In the genomic region with DNA sequence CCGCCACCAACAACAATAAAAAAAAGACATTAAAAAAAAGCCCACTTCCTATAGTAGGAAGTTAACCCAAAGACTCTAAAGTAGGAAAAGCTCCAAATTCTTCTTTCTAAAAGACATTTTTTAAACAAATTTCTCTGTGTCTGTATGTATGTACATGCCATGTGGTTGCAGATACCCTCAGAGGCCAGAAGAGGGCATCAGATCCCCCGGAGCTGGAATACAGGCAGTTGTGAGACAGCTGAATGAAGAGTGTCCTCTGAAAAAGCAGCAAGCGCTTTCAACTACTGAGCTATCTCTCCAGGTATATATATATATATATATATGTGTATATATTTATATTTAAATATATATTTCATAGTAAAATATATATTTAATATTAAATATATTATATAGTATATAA, we compare ENCODE assay signal across 15 mouse cellular contexts. TPM values are rescaled to one million over a fixed set of nuclear protein-coding genes. Genes with fewer than 3 reads are reported as not detected.
A peak's percentile ranks its signal among the peaks of the same experiment; 100 is the strongest.
DNase-seq lines count a peak whose midpoint lies in the region; ATAC-seq and TF ChIP-seq lines count a peak whose summit lies in the region.
"Had no signal": no experiment of that assay in that cellular context is flagged by ENCODE, and none has a peak within 500 bp of the region (broad histone marks: within the 10 kb centered on the region; RNA-seq: fewer than 3 reads in every experiment).

No protein-coding gene starts in this region.

- TF ChIP-seq CTCF in intestine, postnatal 0 days (IDR thresholded peaks at IDR 0.05; ENCODE audit: low read depth): peak; percentile 37
- peak; percentile 38; the same call in 1 of the 2 replicates for TF ChIP-seq CTCF in brain, embryonic 14.5 days (IDR thresholded peaks at IDR 0.05; ENCODE audit: borderline replicate concordance, extremely low read depth, insufficient read depth, insufficient read length)

- no peak for TF ChIP-seq POLR2A in brain, embryonic 14.5 days (IDR thresholded peaks at IDR 0.05; ENCODE audit: borderline replicate concordance, extremely low read depth, insufficient read depth, insufficient read length, poor library complexity, severe bottlenecking)

- no peak for ATAC-seq in intestine, postnatal 0 days
- no peak for ATAC-seq in intestine, embryonic 16.5 days

- H3K27me3 ChIP-seq in intestine, postnatal 0 days (replicated peaks; ENCODE audit: control insufficient read depth, insufficient read depth, low read length): no peaks in the 10 kb centered on the region
- no peaks in the 10 kb centered on the region for H3K27me3 ChIP-seq in intestine, embryonic 16.5 days (replicated peaks; ENCODE audit: control insufficient read depth, insufficient read depth, low read length)

- no peaks in the 10 kb centered on the region for H3K36me3 ChIP-seq in intestine, postnatal 0 days (ENCODE audit: control insufficient read depth, insufficient read depth)
- H3K36me3 ChIP-seq in intestine, embryonic 16.5 days (ENCODE audit: control insufficient read depth, insufficient read depth, low read length): no peaks in the 10 kb centered on the region
- H3K36me3 ChIP-seq: limb, embryonic 12.5 days had no signal

- no peak overlapping the region for H3K27ac ChIP-seq in intestine, postnatal 0 days (ENCODE audit: low read depth, low read length)
- H3K27ac ChIP-seq in intestine, embryonic 16.5 days (ENCODE audit: low read length): no peak overlapping the region
- H3K27ac ChIP-seq: gastrocnemius, adult 2 months; limb, embryonic 12.5 days had no signal

- WGBS in intestine, postnatal 0 days: 94% methylated on average over 3 of the region's 3 CpGs
- 88% methylated on average over 3 of the region's 3 CpGs for WGBS in intestine, embryonic 16.5 days

- H3K4me3 ChIP-seq in intestine, postnatal 0 days (ENCODE audit: low read depth, low read length): no peak overlapping the region
- H3K4me3 ChIP-seq in intestine, embryonic 16.5 days (ENCODE audit: low read length): no peak overlapping the region
- H3K4me3 ChIP-seq: gastrocnemius, adult 2 months; limb, embryonic 12.5 days had no signal

- H3K9me3 ChIP-seq in intestine, postnatal 0 days (ENCODE audit: control insufficient read depth): no peaks in the 10 kb centered on the region
- H3K9me3 ChIP-seq in intestine, embryonic 16.5 days (ENCODE audit: control insufficient read depth, low read length): no peaks in the 10 kb centered on the region
- H3K9me3 ChIP-seq: limb, embryonic 12.5 days had no signal

- H3K4me1 ChIP-seq in intestine, postnatal 0 days (replicated peaks; ENCODE audit: control insufficient read depth, insufficient read depth, low read length): no peaks in the 10 kb centered on the region
- 0 out of 2 replicates have a peak, but pooled peaks cover 4% of the 10 kb centered on the region for H3K4me1 ChIP-seq in intestine, embryonic 16.5 days (ENCODE audit: control insufficient read depth, insufficient read depth, low read length)

- peak; percentile 18 for DNase-seq in thymus, postnatal 0 days (ENCODE audit: low spot score)
- DNase-seq in thymus, postnatal 36 days: no peak
- DNase-seq in brain, embryonic 14.5 days (ENCODE audit: low read depth): no peak
- DNase-seq in kidney, adult 8-10 months: no peak
- no peak for DNase-seq in urinary bladder, postnatal 14 days (ENCODE audit: low spot score)
- no peak for DNase-seq in heart, adult 9 months (ENCODE audit: low spot score in 2 of 2)
- DNase-seq: adrenal gland, postnatal 36 days; cerebellum, postnatal 25 days; gastrocnemius, adult 2 months; kidney, adult 18-20 months; thymus, adult 18-20 months had no signal

- H3K4me2 ChIP-seq in intestine, postnatal 0 days (replicated peaks; ENCODE audit: low read depth): no peak overlapping the region
- H3K4me2 ChIP-seq in intestine, embryonic 16.5 days (ENCODE audit: low read depth, low read length): no peak overlapping the region
- H3K4me2 ChIP-seq: limb, embryonic 12.5 days had no signal

- H3K9ac ChIP-seq in intestine, postnatal 0 days (ENCODE audit: low read depth, low read length): no peak overlapping the region
- H3K9ac ChIP-seq in intestine, embryonic 16.5 days (ENCODE audit: low read depth, low read length): no peak overlapping the region
- H3K9ac ChIP-seq: limb, embryonic 12.5 days had no signal

RNA-seq across cellular contexts. Expression of gene Frrs1l, which starts 31.1 kb away (rescaled TPM):
- polyA plus RNA-seq in intestine, postnatal 0 days (2015; fragmentation: Nextera tagmentation; extraction: Ambion mirVana): 0.18 TPM in 2 replicates
- polyA plus RNA-seq in intestine, embryonic 16.5 days (2015; fragmentation: Nextera tagmentation; extraction: Ambion mirVana): 0.39 and 0.43 TPM in 2 replicates
- 0.04 TPM in 1 of 2 replicates, not detected in the other for polyA plus RNA-seq in thymus, postnatal 0 days (2015; fragmentation: Nextera tagmentation; extraction: Ambion mirVana)
- 9.6 and 15.1 TPM in 2 replicates for polyA plus RNA-seq in brain, embryonic 14.5 days (2012; rRNA removed)
- polyA plus RNA-seq: spleen, adult 2 months had no signal
